23 mouse cellular contexts compared by ENCODE assay signal in genomic region chr9:123935776-123936175, GRCm38 (mm10). TPM values are rescaled to one million over a fixed set of nuclear protein-coding genes. Genes with fewer than 3 reads are reported as not detected.
"Had no signal": no experiment of that assay in that cellular context is flagged by ENCODE, and none has a peak within 500 bp of the region (broad histone marks: within the 10 kb centered on the region; RNA-seq: fewer than 3 reads in every experiment).

No protein-coding gene starts in this region.

- DNase-seq: kidney, postnatal 25 days; left cerebral cortex, postnatal 4 days; liver, postnatal 0 days; lung, embryonic 14.5 days; retina, postnatal 1 day; right cerebral cortex, postnatal 25 days; thymus, postnatal 36 days had no signal

- H3K36me3 ChIP-seq: limb, embryonic 12.5 days; limb, embryonic 15.5 days; midbrain, embryonic 12.5 days; midbrain, embryonic 15.5 days; neural tube, embryonic 13.5 days; stomach, embryonic 15.5 days had no signal

- H3K4me1 ChIP-seq: limb, embryonic 12.5 days; limb, embryonic 15.5 days; midbrain, embryonic 12.5 days; midbrain, embryonic 15.5 days; neural tube, embryonic 13.5 days; stomach, embryonic 15.5 days had no signal

- H3K4me2 ChIP-seq: limb, embryonic 12.5 days; limb, embryonic 15.5 days; liver, embryonic 11.5 days; lung, embryonic 14.5 days; midbrain, embryonic 12.5 days; midbrain, embryonic 15.5 days; neural tube, embryonic 13.5 days; stomach, embryonic 15.5 days had no signal

- H3K4me3 ChIP-seq: layer of hippocampus, adult 2 months; limb, embryonic 12.5 days; limb, embryonic 15.5 days; midbrain, embryonic 12.5 days; midbrain, embryonic 15.5 days; neural tube, embryonic 13.5 days; stomach, embryonic 15.5 days had no signal

- H3K9me3 ChIP-seq: limb, embryonic 12.5 days; limb, embryonic 15.5 days; midbrain, embryonic 12.5 days; midbrain, embryonic 15.5 days; neural tube, embryonic 13.5 days; stomach, embryonic 15.5 days had no signal

- H3K27ac ChIP-seq: kidney, postnatal 0 days; layer of hippocampus, adult 2 months; limb, embryonic 12.5 days; limb, embryonic 15.5 days; liver, embryonic 14.5 days; midbrain, embryonic 12.5 days; midbrain, embryonic 15.5 days; neural tube, embryonic 13.5 days; stomach, embryonic 15.5 days had no signal

- H3K27me3 ChIP-seq: limb, embryonic 12.5 days; limb, embryonic 15.5 days; midbrain, embryonic 15.5 days; neural tube, embryonic 13.5 days; stomach, embryonic 15.5 days had no signal

- ATAC-seq: liver, postnatal 0 days; lung, postnatal 0 days; midbrain, embryonic 15.5 days had no signal

- H3K9ac ChIP-seq: limb, embryonic 12.5 days; limb, embryonic 15.5 days; liver, embryonic 14.5 days; liver, postnatal 0 days; lung, embryonic 14.5 days; midbrain, embryonic 12.5 days; midbrain, embryonic 15.5 days; neural tube, embryonic 13.5 days; stomach, embryonic 15.5 days had no signal

RNA-seq across cellular contexts. Expression of gene Ccr1, which starts 32.7 kb away (rescaled TPM):
- total RNA-seq: left cerebral cortex, adult 18-20 months had no signal

RNA-seq across cellular contexts. Expression of gene Ccr1l1, which starts 42.4 kb away (rescaled TPM):
- total RNA-seq: layer of hippocampus, adult 2 months; layer of hippocampus, postnatal 25 days; left cerebral cortex, adult 18-20 months; left cerebral cortex, postnatal 14 days; left cerebral cortex, postnatal 4 days had no signal
- polyA plus RNA-seq: kidney, embryonic 14.5 days; kidney, postnatal 0 days; large intestine, adult 2 months; limb, embryonic 12.5 days; limb, embryonic 15.5 days; liver, embryonic 11.5 days; liver, postnatal 0 days; lung, embryonic 14.5 days; lung, postnatal 0 days; midbrain, embryonic 12.5 days; midbrain, embryonic 15.5 days; neural tube, embryonic 13.5 days; stomach, embryonic 15.5 days had no signal
